Mouse (Mus musculus): ENCODE measurements around the gene Pcolce. TPM values are rescaled to one million over a fixed set of nuclear protein-coding genes. Genes with fewer than 3 reads are reported as not detected.

Gene Pcolce
- polyA plus RNA-seq, 1 experiment from 2014 or later = 128 TPM

DNA sequence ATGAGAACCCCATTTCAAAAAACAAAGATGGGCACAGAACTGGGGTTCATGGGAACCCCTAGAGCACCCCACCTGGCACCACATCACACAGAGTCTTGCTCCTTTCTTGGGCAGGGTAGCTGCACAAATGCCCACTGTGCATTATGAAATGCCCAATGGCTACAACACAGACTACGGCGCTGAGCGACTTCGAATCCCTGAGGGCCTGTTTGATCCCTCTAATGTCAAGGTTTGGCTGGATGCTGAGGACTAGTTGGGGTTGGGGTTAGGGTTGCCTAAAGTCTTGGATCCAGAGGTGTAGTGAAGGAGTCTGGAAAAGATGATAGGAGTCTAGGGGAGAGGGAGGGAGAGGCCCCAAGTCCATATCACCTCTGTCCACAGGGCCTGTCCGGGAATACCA lies 47.2 kb downstream of the Pcolce start:
- ATAC-seq (ENCODE audit: insufficient number of reproducible peaks, insufficient read depth, low FRiP score, low TSS enrichment, low read depth) = no peak
- no peak overlapping the region for H3K4me3 ChIP-seq (replicated peaks)
- no peak overlapping the region for H3K4me2 ChIP-seq
- no peak overlapping the region for H3K27ac ChIP-seq
- no peaks in the 10 kb centered on the region for H3K4me1 ChIP-seq (replicated peaks)
- 93% methylated on average over 5 of the region's 5 CpGs for WGBS
- H3K27me3 ChIP-seq = peaks cover 13% of the 10 kb centered on the region; the same call in 1 of the 2 replicates
- no peaks in the 10 kb centered on the region for H3K9me3 ChIP-seq
- no peak overlapping the region for H3K9ac ChIP-seq (replicated peaks)
- no peaks in the 10 kb centered on the region for H3K36me3 ChIP-seq

DNA sequence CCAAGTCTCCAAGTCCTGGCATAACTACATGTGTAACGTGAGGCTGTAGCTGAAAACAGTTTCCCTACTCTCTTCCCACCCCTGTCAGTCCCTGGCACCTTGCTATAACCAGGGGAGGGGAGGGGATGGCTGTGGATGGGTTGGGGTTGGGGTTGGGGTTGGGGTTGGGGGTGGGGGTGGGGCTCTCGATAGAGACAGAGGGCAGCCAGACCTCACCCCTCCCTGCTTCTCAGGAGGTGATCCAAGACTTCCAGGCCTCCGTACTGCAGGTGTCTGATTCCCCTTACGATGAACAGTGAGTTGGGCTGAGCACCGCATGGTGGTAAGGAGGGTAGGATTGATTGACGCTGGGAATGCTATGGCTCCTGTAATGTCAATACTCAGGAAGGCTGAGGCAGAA lies 47.8 kb downstream of the Pcolce start:
- no peak for ATAC-seq (ENCODE audit: insufficient number of reproducible peaks, insufficient read depth, low FRiP score, low TSS enrichment, low read depth)
- no peaks in the 10 kb centered on the region for H3K4me1 ChIP-seq (replicated peaks)
- H3K4me2 ChIP-seq = no peak overlapping the region
- no peak overlapping the region for H3K4me3 ChIP-seq (replicated peaks)
- 65% methylated on average over 6 of the region's 6 CpGs for WGBS
- no peak overlapping the region for H3K9ac ChIP-seq (replicated peaks)
- no peaks in the 10 kb centered on the region for H3K9me3 ChIP-seq
- H3K27me3 ChIP-seq = 0 out of 2 replicates have a peak, but pooled peaks cover 10% of the 10 kb centered on the region
- no peaks in the 10 kb centered on the region for H3K36me3 ChIP-seq
- no peak overlapping the region for H3K27ac ChIP-seq

DNA sequence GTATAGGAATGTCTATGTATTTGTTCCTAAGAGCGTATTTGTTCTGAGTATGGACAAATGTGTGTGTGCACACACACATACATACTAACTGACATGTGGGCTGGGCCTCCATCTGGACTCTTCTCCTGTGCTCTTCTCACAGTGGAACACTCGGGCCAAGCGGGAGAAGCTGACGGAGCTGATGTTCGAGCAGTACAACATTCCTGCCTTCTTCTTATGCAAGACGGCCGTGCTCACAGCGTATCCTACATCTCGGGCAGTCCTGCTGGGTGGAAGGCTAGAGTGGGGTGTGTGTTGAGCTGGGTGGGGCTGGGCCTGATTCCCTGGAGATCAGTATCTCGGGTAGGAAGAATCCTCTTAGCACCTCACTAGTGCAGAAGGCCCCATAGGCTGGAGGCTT lies 50.6 kb downstream of the Pcolce start:
- H3K27me3 ChIP-seq = 0 out of 2 replicates have a peak, but pooled peaks cover 6% of the 10 kb centered on the region
- no peak overlapping the region for H3K4me3 ChIP-seq (replicated peaks)
- H3K4me1 ChIP-seq (replicated peaks) = no peaks in the 10 kb centered on the region
- H3K36me3 ChIP-seq = no peaks in the 10 kb centered on the region
- ATAC-seq (ENCODE audit: insufficient number of reproducible peaks, insufficient read depth, low FRiP score, low TSS enrichment, low read depth) = no peak
- H3K4me2 ChIP-seq = no peak overlapping the region
- no peak overlapping the region for H3K9ac ChIP-seq (replicated peaks)
- H3K27ac ChIP-seq = no peak overlapping the region
- no peaks in the 10 kb centered on the region for H3K9me3 ChIP-seq
- 72% methylated on average over 10 of the region's 10 CpGs for WGBS

DNA sequence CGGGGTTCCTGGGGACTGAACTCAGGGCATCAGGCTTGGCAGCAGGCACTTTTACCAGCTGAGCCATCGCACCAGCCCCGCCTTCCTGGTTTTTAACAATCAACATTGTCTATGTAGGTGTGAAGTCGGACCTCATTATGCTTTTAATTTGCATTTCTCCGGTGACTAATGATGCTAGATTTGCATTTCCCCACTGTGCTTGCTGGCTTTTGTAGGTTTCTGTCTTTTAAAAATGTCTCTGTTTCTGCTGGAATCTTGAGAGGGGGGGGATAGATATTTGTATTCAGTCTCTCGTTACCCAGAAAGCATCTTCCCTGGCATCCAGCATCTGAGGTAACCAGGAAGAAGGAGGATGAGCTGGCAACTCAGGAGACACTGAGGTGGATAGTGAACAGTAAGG lies 52.0 kb downstream of the Pcolce start:
- no peaks in the 10 kb centered on the region for H3K4me1 ChIP-seq (replicated peaks)
- no peak overlapping the region for H3K4me2 ChIP-seq
- H3K36me3 ChIP-seq = no peaks in the 10 kb centered on the region
- 0 out of 2 replicates have a peak, but pooled peaks cover 6% of the 10 kb centered on the region for H3K27me3 ChIP-seq
- WGBS = 69% methylated on average over 6 of the region's 6 CpGs
- H3K9ac ChIP-seq (replicated peaks) = no peak overlapping the region
- H3K9me3 ChIP-seq = no peaks in the 10 kb centered on the region
- ATAC-seq (ENCODE audit: insufficient number of reproducible peaks, insufficient read depth, low FRiP score, low TSS enrichment, low read depth) = no peak
- H3K4me3 ChIP-seq (replicated peaks) = no peak overlapping the region
- no peak overlapping the region for H3K27ac ChIP-seq

Other genes with a start within 250 kb of the Pcolce start
- 0.04 and 0.08 TPM in 2 replicates for gene Zan, start 136.7 kb downstream of the Pcolce start, polyA plus RNA-seq (2016; fragmentation: Nextera tagmentation; extraction: Ambion mirVana)
- 48.0 and 52.7 TPM in 2 replicates for gene Pop7, start 111.3 kb downstream of the Pcolce start, polyA plus RNA-seq (2016; fragmentation: Nextera tagmentation; extraction: Ambion mirVana)
- gene Gigyf1, start 95.2 kb downstream of the Pcolce start, polyA plus RNA-seq (2016; fragmentation: Nextera tagmentation; extraction: Ambion mirVana) = 17.0 and 17.7 TPM in 2 replicates
- 0.71 TPM in 1 of 2 replicates, not detected in the other for gene Epo, start 80.5 kb downstream of the Pcolce start, polyA plus RNA-seq (2016; fragmentation: Nextera tagmentation; extraction: Ambion mirVana)
- 337 and 349 TPM in 2 replicates for gene Gnb2, start 80.3 kb downstream of the Pcolce start, polyA plus RNA-seq (2016; fragmentation: Nextera tagmentation; extraction: Ambion mirVana)
- 0.68 TPM in 1 of 2 replicates, not detected in the other for gene Actl6b, start 60.3 kb downstream of the Pcolce start, polyA plus RNA-seq (2016; fragmentation: Nextera tagmentation; extraction: Ambion mirVana)
- gene Tfr2, start 43.9 kb downstream of the Pcolce start, polyA plus RNA-seq (2016; fragmentation: Nextera tagmentation; extraction: Ambion mirVana) = 0.60 and 0.68 TPM in 2 replicates
- 21.1 and 28.5 TPM in 2 replicates for gene Mospd3, start 12.7 kb downstream of the Pcolce start, polyA plus RNA-seq (2016; fragmentation: Nextera tagmentation; extraction: Ambion mirVana)
- 0.20 and 0.31 TPM in 2 replicates for gene Fbxo24, start 15.2 kb upstream of the Pcolce start, polyA plus RNA-seq (2016; fragmentation: Nextera tagmentation; extraction: Ambion mirVana)
- 36.0 and 37.6 TPM in 2 replicates for gene Lrch4, start 15.3 kb upstream of the Pcolce start, polyA plus RNA-seq (2016; fragmentation: Nextera tagmentation; extraction: Ambion mirVana)
- gene Gm20605, start 15.4 kb upstream of the Pcolce start, polyA plus RNA-seq (2016; fragmentation: Nextera tagmentation; extraction: Ambion mirVana) = 8.4 and 9.7 TPM in 2 replicates
- 8.0 and 9.7 TPM in 2 replicates for gene Sap25, start 27.6 kb upstream of the Pcolce start, polyA plus RNA-seq (2016; fragmentation: Nextera tagmentation; extraction: Ambion mirVana)
- gene Irs3, start 31.9 kb upstream of the Pcolce start, polyA plus RNA-seq (2016; fragmentation: Nextera tagmentation; extraction: Ambion mirVana) = 0.20 and 0.64 TPM in 2 replicates
- 22.8 and 23.1 TPM in 2 replicates for gene Agfg2, start 70.9 kb upstream of the Pcolce start, polyA plus RNA-seq (2016; fragmentation: Nextera tagmentation; extraction: Ambion mirVana)
- 3.8 and 4.5 TPM in 2 replicates for gene Nyap1, start 127.8 kb upstream of the Pcolce start, polyA plus RNA-seq (2016; fragmentation: Nextera tagmentation; extraction: Ambion mirVana)
- 127 and 128 TPM in 2 replicates for gene Tsc22d4, start 131.9 kb upstream of the Pcolce start, polyA plus RNA-seq (2016; fragmentation: Nextera tagmentation; extraction: Ambion mirVana)
- gene Ppp1r35, start 165.1 kb upstream of the Pcolce start, polyA plus RNA-seq (2016; fragmentation: Nextera tagmentation; extraction: Ambion mirVana) = 47.6 and 52.1 TPM in 2 replicates
- 12.5 and 14.2 TPM in 2 replicates for gene Mepce, start 173.9 kb upstream of the Pcolce start, polyA plus RNA-seq (2016; fragmentation: Nextera tagmentation; extraction: Ambion mirVana)
- 28.9 and 29.9 TPM in 2 replicates for gene Zcwpw1, start 174.0 kb upstream of the Pcolce start, polyA plus RNA-seq (2016; fragmentation: Nextera tagmentation; extraction: Ambion mirVana)
- 0.14 and 0.22 TPM in 2 replicates for gene Pilra, start 222.5 kb upstream of the Pcolce start, polyA plus RNA-seq (2016; fragmentation: Nextera tagmentation; extraction: Ambion mirVana)
- gene Pilrb1, start 244.3 kb upstream of the Pcolce start, polyA plus RNA-seq (2016; fragmentation: Nextera tagmentation; extraction: Ambion mirVana) = not detected in 2 replicates

Data from limb, embryonic 12.5 days (tissue).